Mouse (Mus musculus) granulocyte monocyte progenitor cell, adult 5-6 weeks (primary cell): ENCODE measurements around the gene Ubqln5. TPM values are rescaled to one million over a fixed set of nuclear protein-coding genes. Genes with fewer than 3 reads are reported as not detected.
A peak's percentile ranks its signal among the peaks of the same experiment; 100 is the strongest.

Experiments
- ATAC-seq: replicated peaks from 2 replicates; pipeline ENCODE4 v1.8.0; 2016; ENCODE audit warnings: mild to moderate bottlenecking, moderate TSS enrichment, inconsistent platforms; ENCODE audit not compliant: poor library complexity, severe bottlenecking
- total RNA-seq, 2 experiments: library from RNA; stranded (forward) in 1 of 2; stranded (reverse) in 1 of 2; fragments of 200-712, 200-1000 nt in 1 of 2; fragments of >200 nt in 1 of 2; fragmentation: Nextera tagmentation in 1 of 2; gene quantifications; 2 replicates each; pipeline ENCODE4 v1.2.3; 2014 to 2017

Gene Ubqln5
- total RNA-seq (2014; fragmentation: Nextera tagmentation), result not detected in 2 replicates
- total RNA-seq (2017), result not detected in 2 replicates

GRCm38 (mm10) chr7:104129726-104130125 is at the start of gene Ubqln5:
Gene Ubqln5, minus strand, starts transcription at chr7:104129826.
- no peak for ATAC-seq

- peak; percentile 75 for ATAC-seq
Measured at GRCm38 (mm10) chr7:104179074-104179473, 49.4 kb upstream of the Ubqln5 start.

DNA sequence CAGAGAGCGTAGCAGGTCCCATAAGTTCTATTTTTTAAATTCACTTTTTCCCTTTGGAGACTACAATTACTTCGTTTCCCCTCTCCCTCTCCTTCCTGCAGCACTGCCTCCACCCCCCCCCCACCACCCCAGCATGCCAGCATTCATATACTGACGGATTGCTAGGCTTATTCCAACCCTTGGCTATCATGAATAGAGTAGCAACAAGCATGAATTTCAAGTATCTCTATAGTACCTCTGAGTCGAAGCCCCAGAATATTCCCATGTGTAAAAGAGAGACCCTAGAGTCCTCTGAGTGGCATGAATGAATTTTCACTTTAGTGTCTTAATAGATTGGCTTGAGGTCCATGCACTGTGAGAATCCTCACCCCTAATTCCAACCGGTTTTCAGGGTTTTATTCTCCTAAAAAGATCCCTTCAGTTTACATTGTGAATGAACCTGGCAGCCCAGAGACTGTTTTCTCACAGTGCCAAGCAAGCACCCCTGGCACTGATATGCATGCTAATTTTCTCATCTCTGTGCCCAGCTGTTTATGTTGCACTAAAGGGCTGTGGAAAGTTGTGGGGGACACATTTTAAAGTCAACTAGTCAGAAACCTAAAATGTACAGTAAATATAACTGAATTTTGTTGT is 48.9 kb upstream of the Ubqln5 start:
- no peak for ATAC-seq

DNA sequence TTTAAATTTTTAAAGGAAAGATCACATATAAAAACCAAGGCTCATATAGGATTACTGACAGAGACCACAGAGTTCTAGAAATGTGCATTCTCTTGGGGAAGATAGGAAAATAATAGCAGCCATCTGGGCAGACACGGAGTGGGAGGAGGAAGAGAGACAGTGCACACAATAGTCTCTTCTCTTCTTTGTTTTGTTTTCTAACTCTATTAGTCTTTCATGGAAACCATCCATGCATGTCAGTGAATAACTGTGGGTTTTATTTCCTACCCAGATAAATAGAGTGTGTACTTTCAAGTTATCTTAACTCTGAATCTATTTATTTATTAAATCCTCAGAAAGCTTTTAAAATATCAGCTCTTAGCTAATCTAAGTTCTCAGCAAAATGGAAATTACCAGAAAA is 45.5 kb upstream of the Ubqln5 start:
- no peak for ATAC-seq

DNA sequence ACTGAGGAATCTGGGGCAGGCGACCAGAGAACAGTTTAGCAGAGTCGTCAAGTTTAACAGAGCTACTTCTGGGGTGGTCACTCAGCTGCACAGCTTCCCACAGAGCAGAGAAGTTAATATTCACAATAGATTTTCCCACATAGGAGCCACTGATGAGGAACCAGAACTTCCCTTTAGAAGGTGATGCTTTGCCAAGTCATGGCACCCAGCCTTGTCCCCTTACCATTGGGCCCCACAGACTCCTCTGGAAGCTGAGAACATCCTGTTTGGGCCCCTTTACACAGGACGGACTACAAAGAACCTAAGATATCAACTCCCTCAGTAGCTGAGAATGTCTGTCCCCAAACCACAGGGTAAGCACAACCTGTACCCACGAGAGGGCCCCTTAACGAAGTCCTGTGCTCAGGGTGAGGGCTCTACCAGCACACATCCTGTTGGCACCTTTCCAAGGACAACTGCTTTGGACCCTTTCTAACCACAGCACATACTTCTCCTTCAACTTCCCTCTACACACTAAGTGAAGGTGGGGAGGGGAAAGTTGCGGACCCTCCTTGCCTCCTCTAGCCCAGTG is 40.1 kb upstream of the Ubqln5 start:
- ATAC-seq, result peak; percentile 70

DNA sequence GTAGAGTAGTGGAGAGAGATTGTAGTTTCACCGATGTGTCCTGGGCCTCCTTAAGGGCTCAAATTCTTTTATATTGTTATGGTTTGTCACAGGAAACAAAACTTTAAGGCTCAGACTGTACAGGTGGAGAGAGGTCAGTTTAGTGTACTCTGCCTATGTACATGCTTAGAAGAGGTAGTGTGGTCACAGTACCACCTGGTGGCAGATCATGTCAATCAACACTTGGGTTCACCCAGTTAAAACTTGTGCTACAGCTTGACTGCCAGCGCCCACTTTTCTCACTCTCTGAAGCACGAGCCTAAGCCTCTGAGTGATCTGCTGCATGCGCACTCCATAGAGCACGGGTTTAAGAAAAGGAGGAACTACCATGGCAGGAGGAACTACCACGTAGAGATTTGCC is 37.5 kb upstream of the Ubqln5 start:
- peak; percentile 47 for ATAC-seq

DNA sequence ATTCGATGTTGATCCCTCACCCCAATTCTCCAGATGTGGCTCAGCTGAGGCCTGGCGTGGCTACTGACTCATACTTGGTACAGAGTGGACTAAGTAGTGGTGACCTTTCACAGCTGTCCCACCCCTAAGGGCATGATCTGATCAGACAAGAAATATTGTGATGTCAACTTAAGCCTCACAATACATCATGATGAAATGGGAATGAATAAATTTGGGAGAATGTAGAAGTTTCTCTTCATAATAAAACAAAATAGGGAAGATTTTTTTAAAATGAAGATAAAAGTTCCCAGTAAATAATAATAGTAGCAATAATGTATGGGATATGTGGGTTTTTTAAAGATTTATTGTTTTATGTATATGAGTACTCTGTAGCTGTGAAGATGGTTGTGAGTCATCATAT is 20.8 kb upstream of the Ubqln5 start, which contains the start of gene Ubqlnl:
TSS of gene Ubqlnl (minus strand) at position 101 of the 400 bp plus-strand sequence.
- ATAC-seq, result no peak

GRCm38 (mm10) chr7:104143179-104143578 is 13.6 kb upstream of the Ubqln5 start, which contains the start of gene Ubqln3:
Gene Ubqln3, minus strand, starts transcription at chr7:104143279.
- ATAC-seq, result no peak

GRCm38 (mm10) chr7:104137305-104137704 is 7.7 kb upstream of the Ubqln5 start, which contains the start of gene Olfr643:
Gene Olfr643, minus strand, starts transcription at chr7:104137405.
- ATAC-seq, result no peak

- ATAC-seq, result no peak
Measured at GRCm38 (mm10) chr7:104104757-104104972, 25.0 kb downstream of the Ubqln5 start, which contains the start of gene Olfr646. Gene Olfr646, plus strand, starts transcription at chr7:104104873.

- peak; percentile 83 for ATAC-seq
Measured at GRCm38 (mm10) chr7:104103913-104104756, 25.5 kb downstream of the Ubqln5 start.

- no peak for ATAC-seq
Measured at GRCm38 (mm10) chr7:104085365-104085764, 44.3 kb downstream of the Ubqln5 start, which contains the start of gene Olfr645. Gene Olfr645, minus strand, starts transcription at chr7:104085465.

Other genes with a start within 250 kb of the Ubqln5 start
- gene Olfr66, start 243.6 kb downstream of the Ubqln5 start, total RNA-seq (2014; fragmentation: Nextera tagmentation), result not detected in 2 replicates
- gene Olfr66, start 243.6 kb downstream of the Ubqln5 start, total RNA-seq (2017), result not detected in 2 replicates
- not detected in 2 replicates for gene Olfr64, start 235.3 kb downstream of the Ubqln5 start, total RNA-seq (2014; fragmentation: Nextera tagmentation)
- not detected in 2 replicates for gene Olfr64, start 235.3 kb downstream of the Ubqln5 start, total RNA-seq (2017)
- gene Olfr65, start 226.3 kb downstream of the Ubqln5 start, total RNA-seq (2014; fragmentation: Nextera tagmentation), result not detected in 2 replicates
- gene Olfr65, start 226.3 kb downstream of the Ubqln5 start, total RNA-seq (2017), result not detected in 2 replicates
- gene Olfr631, start 201.0 kb downstream of the Ubqln5 start, total RNA-seq (2014; fragmentation: Nextera tagmentation), result not detected in 2 replicates
- not detected in 2 replicates for gene Olfr631, start 201.0 kb downstream of the Ubqln5 start, total RNA-seq (2017)
- gene Olfr632, start 195.5 kb downstream of the Ubqln5 start, total RNA-seq (2014; fragmentation: Nextera tagmentation), result not detected in 2 replicates
- gene Olfr632, start 195.5 kb downstream of the Ubqln5 start, total RNA-seq (2017), result not detected in 2 replicates
- gene Olfr633, start 185.4 kb downstream of the Ubqln5 start, total RNA-seq (2014; fragmentation: Nextera tagmentation), result not detected in 2 replicates
- gene Olfr633, start 185.4 kb downstream of the Ubqln5 start, total RNA-seq (2017), result not detected in 2 replicates
- gene Olfr635, start 158.7 kb downstream of the Ubqln5 start, total RNA-seq (2014; fragmentation: Nextera tagmentation), result not detected in 2 replicates
- not detected in 2 replicates for gene Olfr635, start 158.7 kb downstream of the Ubqln5 start, total RNA-seq (2017)
- gene Olfr638, start 131.1 kb downstream of the Ubqln5 start, total RNA-seq (2014; fragmentation: Nextera tagmentation), result not detected in 2 replicates
- gene Olfr638, start 131.1 kb downstream of the Ubqln5 start, total RNA-seq (2017), result not detected in 2 replicates
- not detected in 2 replicates for gene Olfr639, start 112.5 kb downstream of the Ubqln5 start, total RNA-seq (2014; fragmentation: Nextera tagmentation)
- not detected in 2 replicates for gene Olfr639, start 112.5 kb downstream of the Ubqln5 start, total RNA-seq (2017)
- gene Olfr640, start 104.3 kb downstream of the Ubqln5 start, total RNA-seq (2014; fragmentation: Nextera tagmentation), result not detected in 2 replicates
- gene Olfr640, start 104.3 kb downstream of the Ubqln5 start, total RNA-seq (2017), result not detected in 2 replicates
- not detected in 2 replicates for gene Olfr641, start 94.4 kb downstream of the Ubqln5 start, total RNA-seq (2014; fragmentation: Nextera tagmentation)
- not detected in 2 replicates for gene Olfr641, start 94.4 kb downstream of the Ubqln5 start, total RNA-seq (2017)
- gene Olfr642, start 77.2 kb downstream of the Ubqln5 start, total RNA-seq (2014; fragmentation: Nextera tagmentation), result not detected in 2 replicates
- gene Olfr642, start 77.2 kb downstream of the Ubqln5 start, total RNA-seq (2017), result not detected in 2 replicates
- gene 4930516K23Rik, start 68.4 kb downstream of the Ubqln5 start, total RNA-seq (2014; fragmentation: Nextera tagmentation), result not detected in 2 replicates
- gene 4930516K23Rik, start 68.4 kb downstream of the Ubqln5 start, total RNA-seq (2017), result not detected in 2 replicates
- gene Olfr644, start 58.0 kb downstream of the Ubqln5 start, total RNA-seq (2014; fragmentation: Nextera tagmentation), result not detected in 2 replicates
- gene Olfr644, start 58.0 kb downstream of the Ubqln5 start, total RNA-seq (2017), result not detected in 2 replicates
- not detected in 2 replicates for gene Olfr645, start 44.4 kb downstream of the Ubqln5 start, total RNA-seq (2014; fragmentation: Nextera tagmentation)
- gene Olfr645, start 44.4 kb downstream of the Ubqln5 start, total RNA-seq (2017), result not detected in 2 replicates
- not detected in 2 replicates for gene Olfr646, start 25.0 kb downstream of the Ubqln5 start, total RNA-seq (2014; fragmentation: Nextera tagmentation)
- not detected in 2 replicates for gene Olfr646, start 25.0 kb downstream of the Ubqln5 start, total RNA-seq (2017)
- gene Olfr643, start 7.6 kb upstream of the Ubqln5 start, total RNA-seq (2014; fragmentation: Nextera tagmentation), result not detected in 2 replicates
- not detected in 2 replicates for gene Olfr643, start 7.6 kb upstream of the Ubqln5 start, total RNA-seq (2017)
- not detected in 2 replicates for gene Ubqln3, start 13.5 kb upstream of the Ubqln5 start, total RNA-seq (2014; fragmentation: Nextera tagmentation)
- not detected in 2 replicates for gene Ubqln3, start 13.5 kb upstream of the Ubqln5 start, total RNA-seq (2017)
- not detected in 2 replicates for gene Ubqlnl, start 20.7 kb upstream of the Ubqln5 start, total RNA-seq (2014; fragmentation: Nextera tagmentation)
- not detected in 2 replicates for gene Ubqlnl, start 20.7 kb upstream of the Ubqln5 start, total RNA-seq (2017)
- not detected in 2 replicates for gene Olfm5, start 35.0 kb upstream of the Ubqln5 start, total RNA-seq (2014; fragmentation: Nextera tagmentation)
- not detected in 2 replicates for gene Olfm5, start 35.0 kb upstream of the Ubqln5 start, total RNA-seq (2017)
- not detected in 2 replicates for gene Olfr648, start 53.6 kb upstream of the Ubqln5 start, total RNA-seq (2014; fragmentation: Nextera tagmentation)
- gene Olfr648, start 53.6 kb upstream of the Ubqln5 start, total RNA-seq (2017), result 0.26 TPM in 1 of 2 replicates, not detected in the other
- gene Olfr649, start 66.2 kb upstream of the Ubqln5 start, total RNA-seq (2014; fragmentation: Nextera tagmentation), result not detected in 2 replicates
- gene Olfr649, start 66.2 kb upstream of the Ubqln5 start, total RNA-seq (2017), result not detected in 2 replicates
- gene Trim6, start 89.0 kb upstream of the Ubqln5 start, total RNA-seq (2014; fragmentation: Nextera tagmentation), result 0.13 and 3.0 TPM in 2 replicates
- 3.7 and 4.7 TPM in 2 replicates for gene Trim6, start 89.0 kb upstream of the Ubqln5 start, total RNA-seq (2017)
- gene Trim34a, start 114.6 kb upstream of the Ubqln5 start, total RNA-seq (2014; fragmentation: Nextera tagmentation), result 10.9 and 17.8 TPM in 2 replicates
- gene Trim34a, start 114.6 kb upstream of the Ubqln5 start, total RNA-seq (2017), result 9.9 and 14.7 TPM in 2 replicates
- 5.3 and 8.4 TPM in 2 replicates for gene Trim5, start 158.3 kb upstream of the Ubqln5 start, total RNA-seq (2014; fragmentation: Nextera tagmentation)
- 5.6 and 8.0 TPM in 2 replicates for gene Trim5, start 158.3 kb upstream of the Ubqln5 start, total RNA-seq (2017)
- 33.9 and 58.4 TPM in 2 replicates for gene Trim12a, start 185.6 kb upstream of the Ubqln5 start, total RNA-seq (2014; fragmentation: Nextera tagmentation)
- gene Trim12a, start 185.6 kb upstream of the Ubqln5 start, total RNA-seq (2017), result 50.7 and 67.4 TPM in 2 replicates
- gene Trim34b, start 199.6 kb upstream of the Ubqln5 start, total RNA-seq (2014; fragmentation: Nextera tagmentation), result not detected in 2 replicates
- gene Trim34b, start 199.6 kb upstream of the Ubqln5 start, total RNA-seq (2017), result not detected in 2 replicates
- gene Trim12c, start 223.5 kb upstream of the Ubqln5 start, total RNA-seq (2014; fragmentation: Nextera tagmentation), result 15.1 and 19.1 TPM in 2 replicates
- 30.2 and 30.8 TPM in 2 replicates for gene Trim12c, start 223.5 kb upstream of the Ubqln5 start, total RNA-seq (2017)
- 0.15 TPM in 1 of 2 replicates, not detected in the other for gene Trim30b, start 240.1 kb upstream of the Ubqln5 start, total RNA-seq (2014; fragmentation: Nextera tagmentation)
- gene Trim30b, start 240.1 kb upstream of the Ubqln5 start, total RNA-seq (2017), result 0.77 and 1.5 TPM in 2 replicates